Mouse (Mus musculus): ENCODE data around the gene Ang. TPM values are rescaled to one million over a fixed set of nuclear protein-coding genes. Genes with fewer than 3 reads are reported as not detected.

Gene Ang
- 1 to 10 TPM; 6.1 to 6.9 TPM for total RNA-seq (2021)
- long read RNA-seq, experiment 1 = 0 reads
- long read RNA-seq, experiment 2 = 0 reads

GRCm38 (mm10) chr14:51090921-51091900 lies at the start of gene Ang, which contains the start of gene Rnase4:
Ang (plus strand) TSS chr14:51091150.
Rnase4 (plus strand) TSS chr14:51091077.
- peak; percentile 83 to 88 for DNase-seq

- no peak for DNase-seq
Observed at GRCm38 (mm10) chr14:51041769-51042168, 49.2 kb upstream of the Ang start, which contains the start of gene Rnase9. Rnase9 (minus strand) TSS chr14:51041869.

DNA sequence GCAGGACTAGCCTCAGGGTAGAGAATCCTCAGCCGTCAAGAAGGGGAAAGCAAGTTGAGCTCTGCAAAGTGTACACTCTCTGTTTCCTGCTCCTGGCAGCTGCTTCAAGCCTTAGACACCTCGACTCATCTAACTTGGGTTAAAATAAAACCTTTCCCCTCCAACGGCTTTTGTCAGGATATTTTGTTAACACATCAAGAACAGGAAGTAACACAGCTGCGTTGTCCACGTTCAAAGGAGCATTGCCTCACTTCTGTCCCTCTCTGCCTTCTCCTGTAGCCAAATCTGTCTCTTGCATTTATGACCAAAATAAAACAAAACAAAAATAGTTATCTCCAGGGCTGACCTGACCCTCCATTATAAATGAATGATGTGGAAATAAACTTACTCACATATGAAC lies 43.1 kb upstream of the Ang start:
- DNase-seq = no peak

GRCm38 (mm10) chr14:51050063-51050462 lies 40.9 kb upstream of the Ang start, which contains the start of gene Rnase11:
Rnase11 (minus strand) TSS chr14:51050163.
- DNase-seq = no peak

GRCm38 (mm10) chr14:51051941-51052340 lies 39.0 kb upstream of the Ang start:
- no peak for DNase-seq

GRCm38 (mm10) chr14:51053176-51053575 lies 37.8 kb upstream of the Ang start:
- no peak for DNase-seq

DNA sequence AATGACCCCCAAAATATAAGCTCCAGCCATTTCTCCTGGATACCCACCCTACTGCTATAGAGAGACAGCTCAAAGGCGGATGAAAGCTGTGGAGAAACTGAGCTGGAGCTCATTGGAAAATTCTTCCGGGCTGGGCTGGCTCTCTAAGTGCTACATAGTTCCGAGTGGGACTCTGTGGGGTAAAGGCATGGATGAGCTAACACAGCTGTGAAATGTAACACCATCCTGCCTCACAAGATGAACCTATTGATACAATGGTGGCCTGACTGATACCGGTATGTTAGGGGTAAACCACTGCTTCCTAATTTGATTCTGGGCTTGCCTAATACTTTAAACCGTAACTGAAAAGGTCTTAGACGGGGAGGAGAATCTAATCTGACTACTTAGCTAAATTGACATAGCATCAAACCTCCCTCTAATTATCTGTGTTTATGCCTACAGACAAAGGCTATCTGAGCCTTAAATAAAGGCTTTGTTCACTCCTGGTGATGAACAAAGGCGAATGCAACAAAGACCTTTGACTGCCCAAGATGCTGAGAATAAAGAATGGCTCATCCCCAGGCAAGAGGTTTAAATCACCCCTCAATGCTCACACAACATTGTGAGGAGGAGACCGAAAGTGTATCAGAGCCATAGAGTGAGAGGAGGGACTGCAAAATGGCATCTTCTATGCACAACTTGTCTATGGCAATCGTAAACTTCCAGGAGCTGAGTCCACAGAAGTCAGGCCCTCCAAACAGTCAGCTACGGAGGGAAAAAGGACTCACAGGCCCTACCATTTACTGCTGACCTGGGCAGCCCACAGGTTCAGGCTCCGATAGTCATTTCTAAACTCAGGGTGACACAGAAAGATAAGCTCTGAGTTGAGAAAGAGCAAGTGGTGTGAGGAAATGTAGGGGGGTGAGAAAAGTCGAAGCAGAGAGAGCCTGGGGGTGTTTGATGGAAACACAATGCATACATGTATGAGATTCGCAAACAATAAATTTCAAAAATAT lies 36.4 kb upstream of the Ang start:
- no peak for DNase-seq

GRCm38 (mm10) chr14:51057401-51057831 lies 33.5 kb upstream of the Ang start, which contains the start of gene Rnase12:
Rnase12 (minus strand) TSS chr14:51057661.
- DNase-seq = no peak

GRCm38 (mm10) chr14:51060761-51061160 lies 30.2 kb upstream of the Ang start:
- no peak for DNase-seq

DNA sequence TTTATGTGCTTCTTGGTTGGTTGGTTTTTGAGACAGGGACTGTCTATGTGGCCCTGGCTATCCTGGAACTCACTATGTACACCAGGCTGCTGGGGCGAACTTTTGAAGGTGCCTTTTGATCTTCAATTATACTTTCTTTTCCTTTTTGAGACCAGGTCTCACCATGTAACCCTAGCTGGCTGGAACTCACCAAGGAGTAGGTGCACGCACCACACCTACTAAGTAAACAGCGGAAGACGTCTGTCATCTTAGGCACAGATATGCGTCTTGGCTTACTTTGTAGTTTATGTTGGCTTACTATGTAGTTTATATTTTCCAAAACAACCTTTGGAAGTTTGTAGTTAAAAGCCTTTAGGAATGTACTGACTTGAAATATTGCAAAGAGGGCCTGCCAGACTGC lies 22.0 kb upstream of the Ang start:
- peak in 1 of 2 experiments; percentile 19 for DNase-seq

GRCm38 (mm10) chr14:51069617-51070016 lies 21.3 kb upstream of the Ang start:
- DNase-seq = peak; percentile 40 to 65

GRCm38 (mm10) chr14:51074335-51074734 lies 16.6 kb upstream of the Ang start, which contains the start of gene Olfr750:
Olfr750 (minus strand) TSS chr14:51074435.
- no peak for DNase-seq

- DNase-seq = no peak
Observed at GRCm38 (mm10) chr14:51079180-51079579, 11.8 kb upstream of the Ang start.

GRCm38 (mm10) chr14:51081035-51081434 lies 9.9 kb upstream of the Ang start:
- no peak for DNase-seq

DNA sequence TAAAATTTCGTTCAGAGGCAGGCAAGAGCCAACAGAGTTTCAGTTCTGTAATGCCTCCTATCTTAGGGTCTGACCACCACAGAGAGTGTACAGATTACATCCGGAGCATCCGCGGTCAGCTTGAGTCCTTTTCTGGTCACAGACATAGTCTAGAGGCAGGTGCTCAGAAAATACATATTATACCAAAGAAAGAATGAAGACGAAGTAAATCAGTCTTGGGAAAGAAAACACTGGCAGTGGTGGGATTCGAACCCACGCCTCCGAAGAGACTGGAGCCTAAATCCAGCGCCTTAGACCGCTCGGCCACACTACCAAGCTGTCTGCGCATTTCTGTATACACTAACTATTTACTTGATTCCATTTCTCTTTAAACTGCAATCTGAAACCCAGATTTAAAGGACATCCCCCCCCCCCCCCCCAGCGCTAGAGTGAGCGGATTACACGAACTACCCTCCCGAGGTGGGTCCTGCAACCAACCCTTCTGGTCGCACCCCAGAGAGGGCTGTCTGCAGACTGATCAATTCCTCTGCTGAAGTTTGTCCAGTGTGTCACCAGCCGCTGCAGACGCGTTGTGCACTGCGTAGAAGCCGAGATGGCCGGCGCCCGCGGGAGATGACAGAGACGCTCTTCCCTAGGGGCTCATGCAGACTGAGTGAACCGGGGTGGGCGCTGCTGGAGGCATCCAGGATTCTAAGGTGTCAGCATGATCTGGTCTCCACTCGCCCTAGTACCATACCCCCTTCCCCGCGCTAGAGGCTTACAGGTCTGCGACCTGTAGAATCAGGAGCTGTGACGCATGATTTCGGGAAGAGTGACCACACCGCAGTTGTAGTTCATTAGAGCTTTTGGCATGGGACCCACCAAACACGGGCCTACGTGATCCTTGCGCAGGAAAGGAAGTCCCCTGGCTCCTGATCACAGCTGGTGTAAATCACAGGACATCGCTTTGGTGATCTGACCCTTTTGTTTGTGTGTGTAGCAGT lies 8.1 kb upstream of the Ang start:
- peak; percentile 81 to 92 for DNase-seq

- no peak for DNase-seq
Observed at GRCm38 (mm10) chr14:51083805-51084204, 7.1 kb upstream of the Ang start.

GRCm38 (mm10) chr14:51085086-51085485 lies 5.9 kb upstream of the Ang start:
- no peak for DNase-seq

GRCm38 (mm10) chr14:51085911-51086310 lies 5.0 kb upstream of the Ang start:
- no peak for DNase-seq

DNA sequence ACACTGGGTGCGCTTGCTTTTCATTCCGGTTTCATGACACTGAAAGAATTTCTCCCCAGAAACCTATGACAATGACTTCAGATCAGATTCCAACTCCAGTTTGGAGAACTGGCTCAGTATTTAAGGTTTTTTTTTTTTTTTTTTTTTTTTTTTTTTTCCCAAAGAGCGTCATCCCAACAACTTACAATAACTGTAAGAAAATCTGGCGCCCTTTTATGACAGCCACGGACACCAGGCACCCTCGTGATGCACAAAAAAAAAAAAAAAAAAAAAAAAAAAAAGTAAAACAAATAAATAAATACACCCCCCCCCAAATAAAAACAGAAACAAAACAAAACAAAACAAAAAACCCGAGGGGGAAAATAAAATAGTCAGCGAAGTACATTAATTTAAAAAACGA lies 3.2 kb upstream of the Ang start:
- DNase-seq = no peak

GRCm38 (mm10) chr14:51088166-51088969 lies 2.6 kb upstream of the Ang start:
- DNase-seq = peak; percentile 92 to 96
